In the genomic region with DNA sequence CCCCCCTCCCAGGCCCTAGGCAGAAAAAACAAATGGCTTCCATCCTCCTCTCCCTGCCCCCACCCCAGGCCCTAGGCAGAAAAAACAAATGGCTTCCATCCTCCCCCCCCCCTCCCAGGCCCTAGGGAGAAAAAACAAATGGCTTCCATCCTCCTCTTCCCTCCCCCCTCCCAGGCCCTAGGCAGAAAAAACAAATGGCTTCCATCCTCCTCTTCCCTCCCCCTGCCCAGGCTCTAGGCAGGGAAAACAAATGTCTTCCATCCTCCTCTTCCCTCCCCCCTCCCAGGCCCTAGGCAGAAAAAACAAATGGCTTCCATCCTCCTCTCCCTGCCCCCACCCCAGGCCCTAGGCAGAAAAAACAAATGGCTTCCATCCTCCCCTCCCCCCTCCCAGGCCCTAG, we compare ENCODE assay signal across 8 mouse cellular contexts.
DNase-seq lines count a peak whose midpoint lies in the region; ATAC-seq and TF ChIP-seq lines count a peak whose summit lies in the region.
"Not testable (repeated sequence)": the region's sequence is repeated elsewhere in the genome, so short reads cannot be mapped to it uniquely, and the experiment has no call there.

No protein-coding gene starts in this region.

- not testable (repeated sequence) for H3K9me3 ChIP-seq in ES-E14 (ENCODE audit: control insufficient read depth, insufficient read depth, low read depth, low read length); embryonic facial prominence, embryonic 11.5 days (replicated peaks; ENCODE audit: control insufficient read depth, low read length); hindbrain, embryonic 11.5 days (ENCODE audit: control insufficient read depth, low read length); neural tube, embryonic 11.5 days (ENCODE audit: control insufficient read depth, low read length)

- not testable (repeated sequence) for ATAC-seq in embryonic facial prominence, embryonic 11.5 days (replicated peaks; ENCODE audit: insufficient number of reproducible peaks, low FRiP score, low TSS enrichment, low read depth); hindbrain, embryonic 11.5 days (ENCODE audit: low FRiP score); neural tube, embryonic 11.5 days (ENCODE audit: insufficient read depth, low FRiP score, low TSS enrichment)

- H3K36me3 ChIP-seq in ES-E14 (ENCODE audit: control insufficient read depth, insufficient read depth, low read length, poor library complexity, severe bottlenecking); embryonic facial prominence, embryonic 11.5 days (replicated peaks; ENCODE audit: control insufficient read depth, insufficient read depth, low read depth, low read length); hindbrain, embryonic 11.5 days (ENCODE audit: control insufficient read depth, insufficient read depth, low read length); neural tube, embryonic 11.5 days (ENCODE audit: control insufficient read depth, insufficient read depth, low read length): not testable (repeated sequence)

- H3K27me3 ChIP-seq in embryonic facial prominence, embryonic 11.5 days (ENCODE audit: control insufficient read depth, insufficient read depth, low read length); hindbrain, embryonic 11.5 days (ENCODE audit: control insufficient read depth, insufficient read depth, low read length); neural tube, embryonic 11.5 days (ENCODE audit: control insufficient read depth, insufficient read depth, low read length): not testable (repeated sequence)

- in situ Hi-C loops in ES-E14 (cut with MboI; ENCODE audit: low sequenced_read_pairs in 2 of 2, unreplicated experiment in 2 of 2) = not testable (repeated sequence)

- peak overlapping the region; percentile 94 for H3K27ac ChIP-seq in ES-E14 (ENCODE audit: insufficient read depth, low read depth, low read length, poor library complexity, severe bottlenecking)
- not testable (repeated sequence) for H3K27ac ChIP-seq in embryonic facial prominence, embryonic 11.5 days (replicated peaks; ENCODE audit: low read depth, low read length); hindbrain, embryonic 11.5 days (ENCODE audit: low read depth, low read length); neural tube, embryonic 11.5 days (ENCODE audit: low read depth, low read length)

- DNase-seq in 3134 (ENCODE audit: extremely low read depth, insufficient read length, low spot score) = peak; percentile 25
- not testable (repeated sequence) for DNase-seq in ES-E14 (ENCODE audit: low read depth, low spot score)
- peak; percentile 73 for DNase-seq in R1 (ENCODE audit: low read depth, low spot score)
- peak; percentile 45 for DNase-seq in brain, embryonic 14.5 days (ENCODE audit: low read depth)
- DNase-seq in embryo, embryonic 11 days = peak; percentile 5
- peak; percentile 1 for DNase-seq in embryonic facial prominence, embryonic 11.5 days (ENCODE audit: low spot score)
- DNase-seq in hindbrain, embryonic 11.5 days (ENCODE audit: low spot score) = peak; percentile 3
- DNase-seq in neural tube, embryonic 11.5 days (ENCODE audit: low spot score) = peak; percentile 33

- TF ChIP-seq CTCF in brain, embryonic 14.5 days (IDR thresholded peaks at IDR 0.05; ENCODE audit: borderline replicate concordance, extremely low read depth, insufficient read depth, insufficient read length) = not testable (repeated sequence)

- TF ChIP-seq POLR2A in brain, embryonic 14.5 days (IDR thresholded peaks at IDR 0.05; ENCODE audit: borderline replicate concordance, extremely low read depth, insufficient read depth, insufficient read length, poor library complexity, severe bottlenecking) = not testable (repeated sequence)

- H3K4me2 ChIP-seq in embryonic facial prominence, embryonic 11.5 days (ENCODE audit: low read depth, low read length); hindbrain, embryonic 11.5 days (replicated peaks; ENCODE audit: low read depth, low read length); neural tube, embryonic 11.5 days (ENCODE audit: low read depth): not testable (repeated sequence)

- H3K4me1 ChIP-seq in ES-E14 (ENCODE audit: control insufficient read depth in 2 of 2, insufficient read depth in 2 of 2, low read length in 2 of 2, poor library complexity in 1 of 2); embryonic facial prominence, embryonic 11.5 days (ENCODE audit: control insufficient read depth, insufficient read depth, low read length); hindbrain, embryonic 11.5 days (replicated peaks; ENCODE audit: control insufficient read depth, insufficient read depth, low read length); neural tube, embryonic 11.5 days (ENCODE audit: control insufficient read depth, insufficient read depth, low read length): not testable (repeated sequence)

- not testable (repeated sequence) for H3K9ac ChIP-seq in ES-E14 (ENCODE audit: insufficient read depth, low read depth, low read length, poor library complexity, severe bottlenecking); embryonic facial prominence, embryonic 11.5 days (replicated peaks; ENCODE audit: low read length); hindbrain, embryonic 11.5 days (ENCODE audit: low read depth, low read length); neural tube, embryonic 11.5 days (ENCODE audit: low read length)

- H3K4me3 ChIP-seq in ES-E14 (ENCODE audit: insufficient read depth in 1 of 2, low read depth in 1 of 2, low read length in 2 of 2, poor library complexity in 1 of 2, severe bottlenecking in 1 of 2); embryonic facial prominence, embryonic 11.5 days (ENCODE audit: low read depth, low read length); hindbrain, embryonic 11.5 days (ENCODE audit: low read depth, low read length); neural tube, embryonic 11.5 days (ENCODE audit: low read depth, low read length): not testable (repeated sequence)
